Mouse (Mus musculus): ENCODE data around the gene 1500009L16Rik. TPM values are rescaled to one million over a fixed set of nuclear protein-coding genes. Genes with fewer than 3 reads are reported as not detected.

Gene 1500009L16Rik
- polyA plus RNA-seq, 1 experiment from 2014 or later, result 45.4 TPM

Other genes starting within 250 kb of the 1500009L16Rik start
- gene Aldh1l2, start 188.7 kb upstream of the 1500009L16Rik start, polyA plus RNA-seq (2016; fragmentation: Nextera tagmentation; extraction: Ambion mirVana), result 2.3 and 5.2 TPM in 2 replicates
- 29.7 and 34.1 TPM in 2 replicates for gene Washc4, start 179.1 kb upstream of the 1500009L16Rik start, polyA plus RNA-seq (2016; fragmentation: Nextera tagmentation; extraction: Ambion mirVana)
- 29.6 and 35.2 TPM in 2 replicates for gene Appl2, start 74.1 kb upstream of the 1500009L16Rik start, polyA plus RNA-seq (2016; fragmentation: Nextera tagmentation; extraction: Ambion mirVana)